Mouse (Mus musculus): Measurements from ENCODE around the gene Upp2. TPM values are rescaled to one million over a fixed set of nuclear protein-coding genes. Genes with fewer than 3 reads are reported as not detected.

Upp2 gene
- polyA plus RNA-seq, 1 experiment = 4.9 TPM

DNA sequence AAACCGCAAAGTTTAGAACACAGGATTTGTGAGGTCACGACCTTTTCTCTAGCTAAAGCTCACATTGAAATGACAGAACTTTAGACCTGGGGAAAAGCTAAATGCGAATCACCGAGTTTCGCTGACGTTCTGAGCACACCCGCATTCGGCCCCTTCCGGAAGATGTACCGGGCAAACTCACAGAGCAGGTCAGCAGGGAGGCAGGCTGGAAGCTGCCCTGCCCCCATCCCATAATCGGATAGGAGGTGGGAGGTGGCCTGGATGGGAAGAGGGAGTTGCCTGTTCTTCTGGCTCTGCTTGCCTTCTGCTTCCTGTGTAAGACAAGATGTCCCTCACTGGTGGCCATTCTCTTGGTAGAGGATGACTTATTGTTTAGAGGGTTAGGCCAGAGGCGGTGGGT, 112.9 kb downstream of the Upp2 start:
- DNase-seq (ENCODE audit: low read depth) = no peak

DNA sequence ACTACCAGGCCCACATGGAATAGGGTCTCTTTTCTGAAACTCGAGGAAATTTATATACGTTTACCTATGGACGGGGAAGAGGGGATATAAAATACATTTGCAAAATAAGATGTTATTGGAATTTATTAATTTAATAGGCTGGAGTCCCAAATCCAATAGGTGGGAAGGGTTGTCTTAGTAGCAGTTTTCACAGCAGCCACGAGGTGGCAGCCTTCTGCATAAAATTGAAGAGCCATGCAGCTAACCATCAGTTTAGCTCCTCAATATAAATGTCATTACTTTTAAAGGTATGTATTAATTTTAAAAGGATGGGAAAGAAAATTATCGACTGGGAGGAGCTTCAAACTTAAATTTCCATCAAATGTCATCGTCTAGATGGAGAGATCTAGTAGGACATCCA, 113.7 kb downstream of the Upp2 start:
- no peak for DNase-seq (ENCODE audit: low read depth)

DNA sequence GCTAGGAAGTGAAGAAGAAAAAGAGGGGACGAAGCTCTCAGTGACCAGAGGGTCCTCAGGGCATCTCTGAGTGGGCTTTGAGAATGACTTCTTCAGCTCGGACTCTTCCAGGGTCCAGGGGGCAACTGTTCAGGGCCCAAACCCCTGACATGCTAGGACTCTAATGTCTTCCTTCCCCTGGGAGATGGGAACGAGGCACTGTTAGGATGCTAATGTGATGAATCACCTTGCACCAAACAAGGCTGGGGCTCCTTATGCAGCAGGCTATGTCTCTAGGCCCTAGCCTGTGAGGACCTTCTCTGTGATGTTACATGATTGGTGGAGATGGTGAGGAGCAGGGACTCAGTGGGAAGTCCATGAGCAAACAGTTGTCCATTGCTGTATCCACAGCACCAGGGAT, 114.3 kb downstream of the Upp2 start:
- DNase-seq (ENCODE audit: low read depth) = no peak

DNA sequence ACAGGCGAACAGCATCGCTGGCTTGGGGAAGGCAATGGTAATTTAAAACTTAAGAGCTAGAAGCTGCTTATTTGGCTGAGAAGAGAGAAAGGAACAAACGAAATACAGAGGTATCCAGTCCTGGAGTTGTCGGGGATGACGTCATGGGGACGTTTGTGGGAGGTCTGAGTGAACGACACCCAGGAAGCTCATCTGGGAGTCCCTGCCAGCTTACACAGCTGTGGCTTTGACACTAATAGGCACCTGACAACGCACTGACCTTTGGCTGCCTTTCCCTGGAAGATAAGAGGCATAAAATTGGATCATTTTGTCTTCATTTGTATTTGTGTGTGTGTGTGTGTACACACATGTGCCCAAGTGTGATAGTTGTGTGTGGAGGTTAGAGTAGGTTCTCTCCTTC, 130.4 kb downstream of the Upp2 start:
- no peak for DNase-seq (ENCODE audit: low read depth)

DNA sequence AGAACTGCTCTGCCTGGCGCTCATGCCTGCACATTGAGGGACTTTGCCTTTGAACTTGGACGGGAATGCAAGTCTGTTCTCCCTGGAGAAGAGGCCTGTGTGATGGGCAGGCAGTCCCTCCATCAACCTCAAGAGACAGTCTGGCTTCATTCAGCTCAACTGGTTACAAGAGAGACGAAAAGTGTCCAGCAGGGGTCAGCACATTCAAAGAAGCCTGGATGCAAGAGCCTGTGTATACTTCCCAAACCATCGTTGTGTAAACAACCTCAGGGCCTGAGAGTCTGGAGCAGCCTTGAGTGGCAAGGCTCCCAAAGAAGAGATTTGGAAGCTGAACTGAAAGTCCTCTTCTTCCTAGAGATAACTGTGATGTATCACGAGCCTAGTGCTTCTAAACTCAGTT, 132.8 kb downstream of the Upp2 start:
- peak; percentile 2 for DNase-seq (ENCODE audit: low read depth)

DNA sequence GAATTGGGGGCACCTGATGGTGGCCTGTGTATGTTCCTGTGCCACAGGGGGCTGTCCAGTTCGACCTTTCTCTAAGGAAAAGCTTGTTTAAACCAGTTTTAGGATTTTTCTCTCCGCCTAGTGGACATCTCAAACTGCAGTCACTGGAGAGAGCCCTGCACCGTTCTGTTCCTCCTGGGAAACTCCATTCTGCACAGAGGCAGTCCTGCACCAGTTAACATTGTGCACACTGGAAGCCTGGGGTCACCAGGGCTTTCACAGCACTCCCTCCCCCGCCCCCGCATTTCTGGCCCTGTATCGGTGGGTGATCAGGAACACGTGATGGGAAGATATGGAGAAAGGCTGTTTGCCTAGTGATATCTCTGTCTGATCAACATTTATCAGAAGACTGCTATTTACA, 133.3 kb downstream of the Upp2 start:
- no peak for DNase-seq (ENCODE audit: low read depth)

DNA sequence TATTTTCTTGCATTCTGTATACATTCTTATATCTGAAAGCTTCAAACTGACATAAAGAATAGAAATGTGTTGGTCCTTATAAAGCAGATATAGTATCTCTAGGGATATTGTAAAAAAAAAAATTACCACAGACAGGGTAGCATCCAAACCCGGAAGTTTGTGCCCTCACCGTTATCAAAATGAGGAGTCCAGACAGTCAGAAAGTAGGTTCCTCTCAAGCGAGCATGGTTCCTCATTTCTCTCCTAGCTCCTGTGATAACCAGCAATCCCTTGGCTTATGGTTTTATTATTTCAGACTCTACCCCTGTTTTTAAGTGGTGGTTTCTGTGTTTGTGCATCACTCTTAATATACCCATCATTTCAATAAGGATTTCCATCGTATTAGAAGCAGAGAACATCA, 134.5 kb downstream of the Upp2 start:
- no peak for DNase-seq (ENCODE audit: low read depth)

DNA sequence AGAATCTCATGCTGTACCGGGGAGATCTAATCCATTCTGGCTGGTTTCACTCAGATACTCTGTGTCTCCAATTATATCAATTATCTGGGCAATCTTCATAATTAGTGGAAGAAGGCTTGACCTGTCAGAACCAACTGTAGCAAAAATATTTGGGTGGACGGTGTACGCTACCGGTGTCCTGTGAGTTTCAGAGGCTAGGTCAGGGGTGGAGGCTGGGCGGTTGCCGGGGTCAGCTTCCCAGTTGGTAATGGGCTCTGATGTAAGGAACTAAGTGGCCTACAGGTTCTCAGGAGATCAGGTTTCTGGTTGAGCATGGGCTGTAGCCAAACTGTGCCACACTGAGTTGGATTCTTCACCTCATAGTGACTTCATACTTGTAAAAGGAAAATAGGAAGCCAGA, 136.1 kb downstream of the Upp2 start:
- no peak for DNase-seq (ENCODE audit: low read depth)

DNA sequence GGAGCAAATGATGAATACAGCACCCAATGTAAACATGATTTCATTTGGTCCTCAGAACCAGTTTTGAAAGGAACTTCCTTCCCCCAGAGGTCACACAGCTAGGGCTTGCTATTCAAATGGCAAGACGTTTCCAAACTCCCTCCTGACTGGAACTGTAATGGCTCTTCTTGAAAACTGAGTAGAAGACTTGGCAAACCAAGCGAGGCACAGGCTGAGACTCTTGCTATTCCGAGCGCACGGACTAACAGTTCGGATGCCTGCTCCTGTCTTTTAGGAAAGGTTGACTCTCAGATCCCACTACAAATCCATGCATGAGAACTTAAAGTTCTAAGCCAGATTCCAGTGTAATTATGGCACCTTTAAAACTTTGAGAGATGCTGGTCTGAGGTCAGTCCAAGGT, 136.5 kb downstream of the Upp2 start:
- DNase-seq (ENCODE audit: low read depth) = no peak

DNA sequence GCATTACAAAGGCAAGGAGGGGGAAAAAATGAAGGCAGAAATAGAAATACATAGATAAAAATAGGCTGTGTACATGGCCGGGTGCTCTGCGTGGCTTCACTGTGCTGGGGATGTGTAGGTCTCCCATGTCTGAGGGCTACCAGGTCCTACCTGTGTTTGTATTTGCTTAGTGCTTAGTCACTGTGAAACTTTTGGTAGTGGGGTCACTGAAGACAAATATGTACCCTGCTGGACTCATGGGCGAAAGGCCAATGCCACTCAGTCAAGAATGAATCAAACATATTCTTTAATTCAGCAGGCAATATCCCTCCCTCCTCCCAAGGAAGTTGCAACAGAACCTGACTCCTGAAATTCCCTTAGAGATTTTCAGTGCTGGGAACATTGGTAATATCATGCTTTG, 137.5 kb downstream of the Upp2 start:
- no peak for DNase-seq (ENCODE audit: low read depth)

DNA sequence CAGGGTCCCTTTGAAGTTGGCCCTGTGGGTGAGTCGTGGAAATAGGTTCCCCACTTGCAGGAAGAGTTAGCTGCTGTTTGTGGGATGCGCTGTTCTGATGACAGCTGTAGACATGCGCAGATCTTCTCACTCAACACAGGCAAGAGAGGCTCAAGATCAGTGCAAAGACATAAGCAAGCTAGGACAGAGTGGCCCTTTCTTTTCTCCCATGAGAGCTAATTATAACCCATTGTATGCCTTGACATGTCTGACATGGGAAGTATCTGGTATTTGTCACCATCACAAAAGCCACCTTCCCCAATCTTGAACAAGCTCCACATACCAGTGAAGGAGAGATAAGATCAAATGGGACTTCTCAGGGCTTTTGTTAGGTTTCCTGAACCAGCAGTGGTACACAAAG, 140.6 kb downstream of the Upp2 start:
- DNase-seq (ENCODE audit: low read depth) = no peak

DNA sequence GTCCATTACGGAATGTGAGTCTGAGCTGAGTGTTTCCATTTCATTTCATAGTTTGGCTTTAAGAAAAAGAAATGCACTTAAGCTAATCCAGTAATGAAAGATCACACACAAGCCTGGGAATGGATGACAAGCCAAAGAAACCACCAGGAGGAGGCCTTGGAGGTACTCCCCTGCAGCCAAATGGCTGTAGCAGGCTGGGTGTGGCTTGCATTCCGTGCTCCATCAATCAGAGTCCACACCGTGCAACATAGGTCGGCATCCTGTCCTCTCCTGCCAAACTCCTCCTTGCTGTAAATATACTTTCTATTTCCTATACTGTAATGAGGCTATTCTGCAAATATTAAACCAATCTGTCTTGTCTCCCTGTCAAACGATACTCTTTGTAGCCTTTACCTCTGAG, 143.1 kb downstream of the Upp2 start:
- no peak for DNase-seq (ENCODE audit: low read depth)

DNA sequence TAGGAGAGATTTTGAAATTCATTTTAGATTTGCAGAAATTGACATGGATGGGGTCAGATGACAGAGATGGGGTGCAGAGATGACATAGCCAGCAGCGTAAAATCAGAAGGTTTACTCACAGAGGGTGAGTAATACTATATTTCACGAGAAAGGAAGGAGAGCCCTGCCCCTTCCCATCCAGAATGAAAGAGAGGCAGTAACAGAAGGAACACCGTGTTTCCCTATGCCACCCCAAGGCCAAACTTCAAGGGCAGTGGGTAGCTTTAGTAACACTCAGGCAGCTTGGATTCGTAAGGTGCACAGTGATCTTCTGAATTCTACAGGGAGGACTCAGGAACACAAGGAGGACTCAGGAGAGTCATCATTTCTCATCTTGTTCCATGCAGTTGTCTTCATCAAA, 144.0 kb downstream of the Upp2 start:
- no peak for DNase-seq (ENCODE audit: low read depth)

DNA sequence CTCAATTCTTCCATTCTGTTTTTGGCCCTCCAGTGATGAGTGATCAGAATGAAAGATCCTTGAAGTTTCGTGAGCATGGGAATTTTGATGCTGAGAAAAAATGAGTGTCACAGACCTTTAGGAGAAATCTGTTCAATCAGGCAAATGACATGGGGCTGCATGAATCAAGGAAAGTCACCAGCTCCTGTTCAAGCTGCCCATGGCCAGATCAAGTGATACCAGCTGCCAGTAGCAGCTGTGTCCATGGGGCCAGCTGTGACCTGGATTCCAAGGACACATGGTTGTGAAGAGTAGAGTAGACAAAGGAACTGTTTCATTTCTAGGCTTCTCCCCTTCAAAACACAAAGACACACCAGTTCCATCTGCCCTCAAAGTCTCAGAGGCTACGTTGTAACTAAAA, 144.4 kb downstream of the Upp2 start:
- DNase-seq (ENCODE audit: low read depth) = no peak

DNA sequence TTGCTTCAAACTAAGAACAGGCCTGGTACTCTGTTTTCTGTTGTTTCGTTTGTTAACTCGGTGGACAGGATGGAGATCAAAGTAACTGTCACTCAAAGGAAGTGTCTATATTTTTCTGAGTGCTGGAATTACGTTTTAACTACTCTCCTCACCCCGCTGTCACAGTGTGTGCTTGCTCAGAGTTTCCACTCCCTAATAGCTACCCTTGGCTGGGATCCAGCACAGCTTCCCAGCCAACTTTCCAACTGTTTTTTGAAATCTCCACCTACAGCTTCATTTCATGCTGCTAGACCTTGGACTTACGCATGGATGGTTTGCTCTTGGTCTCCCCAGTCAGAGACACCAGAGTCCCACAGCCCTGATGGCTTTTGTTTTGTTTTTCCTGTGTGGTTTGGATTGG, 144.8 kb downstream of the Upp2 start:
- DNase-seq (ENCODE audit: low read depth) = peak; percentile 5

DNA sequence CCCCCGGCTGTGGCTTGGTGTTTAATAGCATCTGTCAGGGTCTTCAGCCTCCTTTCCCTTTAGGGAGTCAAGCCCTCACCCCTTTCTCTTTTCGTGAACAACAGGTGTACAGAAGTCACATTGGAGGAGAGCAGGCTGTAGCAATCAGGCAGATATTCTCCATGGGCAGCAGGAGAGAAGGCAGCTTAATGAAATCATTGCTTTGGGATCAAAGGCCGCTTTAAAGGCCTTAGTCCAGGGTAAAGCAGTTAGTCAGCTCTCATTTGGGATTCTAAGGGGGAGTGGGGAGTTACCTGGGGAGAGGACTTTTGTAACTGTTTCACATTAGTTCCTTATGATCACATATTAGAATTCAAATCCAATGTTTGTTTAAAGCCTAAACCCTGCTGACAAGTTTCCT, 150.8 kb downstream of the Upp2 start:
- no peak for DNase-seq (ENCODE audit: low read depth)

DNA sequence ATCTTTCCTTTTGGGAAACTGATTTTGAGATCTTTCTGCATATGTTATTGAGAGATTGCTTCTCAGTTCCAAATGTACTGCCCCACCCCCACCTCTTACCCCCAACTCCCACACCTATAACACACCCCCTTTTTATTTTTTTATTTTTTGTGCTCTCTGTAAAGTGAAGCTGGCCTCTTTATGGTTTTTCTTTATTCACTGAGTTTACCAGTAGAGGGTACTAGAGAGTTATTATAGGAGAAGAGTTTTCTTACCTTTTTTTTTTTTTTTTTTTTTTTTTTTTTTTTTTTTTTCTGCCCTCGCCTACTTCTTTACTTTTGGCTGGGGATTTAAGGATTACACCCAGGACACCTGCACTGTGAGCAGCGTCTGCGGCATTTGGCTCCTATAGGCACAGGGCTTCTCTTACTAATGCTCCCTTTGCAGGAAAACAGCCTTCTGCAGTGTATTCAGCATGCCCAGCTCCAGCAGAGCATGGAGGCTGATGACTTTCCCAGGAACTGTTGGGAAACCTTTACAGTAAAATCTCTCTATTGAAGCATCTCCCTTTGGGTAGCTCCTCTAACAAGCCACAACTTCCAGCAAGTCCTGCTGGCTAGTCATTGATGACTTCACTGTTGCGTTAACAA, 170.2 kb downstream of the Upp2 start:
- no peak for DNase-seq (ENCODE audit: low read depth)

DNA sequence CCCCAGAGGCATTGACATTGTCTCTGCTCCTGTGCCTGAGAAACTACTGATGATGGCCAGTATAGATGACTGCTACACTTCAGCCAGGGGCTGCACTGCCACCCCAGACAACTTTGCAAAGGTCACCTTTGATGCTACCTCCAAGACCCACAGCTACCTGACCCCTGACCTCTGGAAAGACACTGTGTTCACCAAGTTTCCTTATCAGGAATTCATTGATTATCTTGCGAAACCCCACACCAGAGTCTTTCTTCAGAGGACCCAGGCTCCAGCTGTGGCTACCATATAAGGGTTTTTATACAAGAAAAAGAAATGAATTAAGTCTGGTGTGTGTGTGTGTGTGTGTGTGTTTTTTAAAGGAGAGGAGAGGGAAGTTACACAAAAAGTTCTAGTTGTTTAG, 174.1 kb downstream of the Upp2 start:
- no peak for DNase-seq (ENCODE audit: low read depth)

DNA sequence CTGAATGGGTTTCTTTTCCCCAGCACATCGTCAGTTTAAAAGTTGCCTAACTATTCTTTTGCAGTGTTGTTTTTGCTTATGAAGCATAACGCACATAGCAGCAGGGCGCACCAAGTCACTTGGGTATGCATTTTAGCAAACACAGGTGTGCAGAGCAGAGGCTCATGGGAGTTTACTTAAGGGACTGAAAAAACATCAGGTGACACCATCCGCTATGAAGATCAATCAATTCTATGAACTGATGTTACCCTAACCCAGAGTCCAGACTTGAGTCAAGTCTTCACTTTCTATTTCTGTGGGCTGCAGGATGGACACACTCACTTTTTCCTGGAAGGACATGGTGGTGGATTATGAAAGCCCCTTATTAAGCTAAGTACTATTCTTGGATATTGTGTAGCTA, 174.9 kb downstream of the Upp2 start:
- no peak for DNase-seq (ENCODE audit: low read depth)

DNA sequence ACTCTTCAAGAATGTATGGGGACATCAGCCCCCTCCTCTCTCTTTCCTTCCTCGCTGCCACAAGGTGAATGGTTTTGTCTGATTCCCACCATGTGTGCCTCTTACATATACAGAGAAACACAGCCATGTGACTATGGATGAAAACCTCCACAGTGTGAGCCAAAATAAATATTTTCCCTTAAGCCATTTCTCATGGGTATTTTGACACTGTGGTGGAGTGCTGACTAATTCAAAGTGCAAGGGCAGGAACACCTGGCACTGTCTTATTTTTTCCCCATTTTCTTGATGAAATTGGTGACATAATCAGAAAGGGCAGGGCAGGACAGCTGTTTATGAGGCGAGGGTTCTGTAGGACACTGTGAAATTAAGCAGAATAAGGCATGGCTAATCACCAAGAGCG, 176.3 kb downstream of the Upp2 start:
- DNase-seq (ENCODE audit: low read depth) = no peak

DNA sequence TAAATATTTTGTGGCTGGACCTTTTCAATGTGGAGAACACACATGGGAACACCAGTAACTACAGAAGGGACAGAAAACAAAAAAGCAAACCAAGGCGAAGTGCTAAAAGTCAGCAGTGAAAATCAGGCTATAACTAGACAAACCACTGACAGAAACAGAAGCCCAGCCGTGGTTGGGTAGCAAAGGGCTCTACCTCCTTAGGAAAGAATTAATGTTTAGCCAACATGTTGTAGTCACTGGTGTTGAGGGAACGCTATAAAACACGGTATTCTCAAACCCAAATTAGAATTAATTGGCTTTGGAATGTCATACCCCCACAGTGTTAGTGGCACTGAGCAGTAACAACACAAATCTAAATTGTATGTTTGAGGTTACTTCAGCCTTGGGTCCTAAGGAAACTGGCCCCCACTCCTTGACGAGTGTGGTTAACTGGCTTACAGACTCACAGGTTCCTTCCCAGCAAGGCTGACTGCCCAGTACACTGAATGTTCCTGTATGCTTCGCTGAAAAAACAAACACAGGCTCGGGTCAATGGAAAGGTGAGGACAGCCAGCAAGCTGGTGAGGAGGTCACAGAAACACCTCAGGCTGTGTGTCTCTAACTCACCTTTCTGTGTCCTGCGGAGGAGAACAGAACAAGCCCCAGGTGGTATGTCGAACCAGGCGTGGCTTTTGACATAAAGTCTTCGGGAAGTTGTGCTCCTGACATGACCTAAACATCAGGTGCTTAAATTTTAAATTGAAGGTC, 180.6 kb downstream of the Upp2 start:
- DNase-seq (ENCODE audit: low read depth) = no peak

DNA sequence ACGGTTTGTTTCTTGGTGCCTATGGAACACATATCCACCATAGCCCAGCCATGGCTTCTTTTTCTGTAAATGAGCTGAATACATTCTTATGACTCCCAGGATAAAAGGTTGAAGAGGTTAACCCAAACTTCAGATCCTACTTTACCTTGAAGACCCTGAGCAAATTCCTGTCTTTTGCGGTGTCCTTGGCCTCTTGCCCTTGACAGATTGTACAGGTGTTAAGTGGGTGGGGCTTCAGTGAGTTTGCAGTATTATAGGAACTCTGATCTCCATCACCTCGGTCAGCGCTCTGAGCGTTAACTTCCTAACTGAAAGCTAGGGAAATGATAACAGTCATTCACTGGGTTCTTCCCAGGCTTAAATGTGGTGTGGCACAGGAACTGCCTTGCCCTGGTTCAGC, 181.2 kb downstream of the Upp2 start:
- no peak for DNase-seq (ENCODE audit: low read depth)

DNA sequence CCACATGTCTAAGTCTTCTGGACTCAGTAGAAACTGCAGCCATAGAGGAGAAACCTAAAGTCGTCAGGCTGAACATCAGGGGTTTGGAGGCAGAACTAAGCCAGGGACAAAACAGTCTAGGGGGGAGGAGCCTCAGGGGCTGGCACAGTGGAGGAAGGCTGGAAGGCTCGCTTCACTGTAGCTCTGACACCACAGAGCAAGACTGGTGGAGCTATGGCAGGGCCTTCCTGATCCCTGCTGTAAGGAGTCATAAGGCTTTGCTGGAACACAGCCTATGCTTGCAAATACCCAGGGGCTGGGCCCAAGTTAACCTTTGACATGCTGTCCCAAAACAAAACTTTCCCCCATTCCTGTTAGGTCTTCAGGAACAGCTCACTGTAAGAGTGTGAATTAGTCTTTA, 185.8 kb downstream of the Upp2 start:
- no peak for DNase-seq (ENCODE audit: low read depth)

DNA sequence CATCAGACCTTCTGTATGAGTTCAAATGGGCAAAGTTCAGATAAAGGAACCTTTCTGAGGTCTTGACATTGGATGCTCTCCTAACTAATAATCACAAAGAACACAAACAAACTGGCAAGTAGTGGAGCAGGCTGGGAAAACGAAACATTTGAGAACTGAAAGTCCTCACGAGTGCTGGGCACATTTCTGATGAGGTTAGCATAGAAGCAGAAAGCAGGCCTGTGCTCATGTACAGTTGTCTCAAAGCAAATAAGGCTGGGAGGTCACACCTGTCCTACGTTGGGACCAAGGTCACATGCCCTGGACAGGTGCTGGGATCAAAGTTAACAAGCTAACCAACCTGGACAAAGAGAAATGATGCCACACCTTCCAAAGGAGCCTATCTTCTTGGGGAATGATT, 187.6 kb downstream of the Upp2 start:
- no peak for DNase-seq (ENCODE audit: low read depth)
